Mouse (Mus musculus) intestine, embryonic 16.5 days (tissue): ENCODE data around the gene Myo10. TPM values are rescaled to one million over a fixed set of nuclear protein-coding genes. Genes with fewer than 3 reads are reported as not detected.
"Not testable (repeated sequence)": the region's sequence is repeated elsewhere in the genome, so short reads cannot be mapped to it uniquely, and the experiment has no call there.

Experiments used
- ATAC-seq: fragments of 200-750 bp; cut with Nextera tagmentation; 2 replicates; pipeline ENCODE4 v1.8.0; 2017; ENCODE audit warnings: moderate TSS enrichment, moderate library complexity
- H3K27ac ChIP-seq: fragments of 300-500 bp; sonication (generic); 2 replicates; pipeline ENCODE4 v1.5.1; 2014; ENCODE audit warnings: mild to moderate bottlenecking, low read length
- H3K27me3 ChIP-seq: fragments of 300-500 bp; sonication (generic); replicated peaks from 2 replicates; pipeline ENCODE4 v1.6.1; 2014; ENCODE audit warnings: low read length, control low read depth, mixed read lengths; ENCODE audit not compliant: control insufficient read depth, insufficient read depth
- H3K36me3 ChIP-seq: fragments of 300-500 bp; sonication (generic); 2 replicates; pipeline ENCODE4 v1.6.1; 2014; ENCODE audit warnings: low read length, control low read depth; ENCODE audit not compliant: control insufficient read depth, insufficient read depth
- H3K4me1 ChIP-seq: fragments of 300-500 bp; sonication (generic); 2 replicates; pipeline ENCODE4 v1.6.1; 2014; ENCODE audit warnings: low read length, control low read depth, mixed read lengths; ENCODE audit not compliant: control insufficient read depth, insufficient read depth
- H3K4me2 ChIP-seq: fragments of 300-500 bp; sonication (generic); 2 replicates; pipeline ENCODE4 v1.6.1; 2014; ENCODE audit warnings: low read depth, low read length, control low read depth
- H3K4me3 ChIP-seq: fragments of 300-500 bp; sonication (generic); 2 replicates; pipeline ENCODE4 v1.5.1; 2014; ENCODE audit warnings: mild to moderate bottlenecking, low read length
- H3K9ac ChIP-seq: fragments of 300-500 bp; sonication (generic); 2 replicates; pipeline ENCODE4 v1.6.1; 2014; ENCODE audit warnings: low read depth, low read length
- H3K9me3 ChIP-seq: fragments of 300-500 bp; sonication (generic); 2 replicates; pipeline ENCODE4 v1.6.1; 2016; ENCODE audit warnings: low read length, control low read depth; ENCODE audit not compliant: control insufficient read depth
- WGBS: fragments of 180-500 bp; shearing (Covaris S2); extraction: QIAGEN DNeasy Blood & Tissue Kit; methylation state at CpG from one replicate; pipeline ENCODE4 v1.1.7; 2014; 5-methylcytosine and 5-hydroxymethylcytosine counted together
- polyA plus RNA-seq: library from polyadenylated mRNA; unstranded; fragments of >200 nt; fragmentation: Nextera tagmentation; extraction: Ambion mirVana; gene quantifications from 2 replicates; pipeline ENCODE4 v1.2.1, GENCODE M21; 2015

The Myo10 gene
- polyA plus RNA-seq, 1 experiment from 2014 or later: 17.7 TPM

GRCm38 (mm10) chr15:25706874-25707554, 84.7 kb downstream of the Myo10 start:
- H3K4me1 ChIP-seq: 0 out of 2 replicates have a peak, but pooled peaks cover 6% of the 10 kb centered on the region
- WGBS: 76% methylated on average over 19 of the region's 19 CpGs
- no peaks in the 10 kb centered on the region for H3K9me3 ChIP-seq
- H3K4me2 ChIP-seq: no peak overlapping the region
- no peak overlapping the region for H3K9ac ChIP-seq
- peaks cover 11% of the 10 kb centered on the region; the same call in 1 of the 2 replicates for H3K36me3 ChIP-seq
- no peaks in the 10 kb centered on the region for H3K27me3 ChIP-seq
- no peak overlapping the region for H3K27ac ChIP-seq
- no peak overlapping the region for H3K4me3 ChIP-seq
- no peak for ATAC-seq

- Histone ChIP-seq H3K36me3 (peaks cover 8% of the 10 kb centered on the region; the same call in 1 of the 2 replicates), H3K9me3 (no peaks in the 10 kb centered on the region), H3K4me1 (0 out of 2 replicates have a peak, but pooled peaks cover 6% of the 10 kb centered on the region), H3K4me3 (no peak overlapping the region), H3K4me2 (no peak overlapping the region), H3K27me3 (no peaks in the 10 kb centered on the region), H3K9ac (no peak overlapping the region), H3K27ac (no peak overlapping the region)
- whole genome bisulfite sequencing: 83% methylated on average over 1 of the region's 1 CpGs
- ATAC-seq: no peak
Measured at GRCm38 (mm10) chr15:25707891-25708290, 85.6 kb downstream of the Myo10 start.

- peaks cover 11% of the 10 kb centered on the region; the same call in 1 of the 2 replicates for H3K36me3 ChIP-seq
- H3K4me3 ChIP-seq: no peak overlapping the region
- 89% methylated on average over 10 of the region's 10 CpGs for WGBS
Measured at GRCm38 (mm10) chr15:25710876-25711275, 88.6 kb downstream of the Myo10 start.

GRCm38 (mm10) chr15:25712877-25713276, 90.6 kb downstream of the Myo10 start:
- no peak overlapping the region for H3K4me2 ChIP-seq
- 76% methylated on average over 4 of the region's 4 CpGs for WGBS
- H3K27ac ChIP-seq: no peak overlapping the region
- H3K4me3 ChIP-seq: no peak overlapping the region
- no peak for ATAC-seq
- no peak overlapping the region for H3K9ac ChIP-seq
- H3K27me3 ChIP-seq: no peaks in the 10 kb centered on the region
- H3K9me3 ChIP-seq: no peaks in the 10 kb centered on the region
- H3K4me1 ChIP-seq: peaks cover 14% of the 10 kb centered on the region
- H3K36me3 ChIP-seq: 0 out of 2 replicates have a peak, but pooled peaks cover 4% of the 10 kb centered on the region

More at GRCm38 (mm10) chr15:25710876-25711275, 88.6 kb downstream of the Myo10 start:
- H3K27ac ChIP-seq: no peak overlapping the region
- H3K4me1 ChIP-seq: peaks cover 19% of the 10 kb centered on the region
- H3K9me3 ChIP-seq: no peaks in the 10 kb centered on the region
- H3K9ac ChIP-seq: no peak overlapping the region
- H3K4me2 ChIP-seq: no peak overlapping the region
- no peaks in the 10 kb centered on the region for H3K27me3 ChIP-seq
- ATAC-seq: no peak

- ATAC-seq: no peak
- Histone ChIP-seq H3K27ac (no peak overlapping the region), H3K4me3 (no peak overlapping the region), H3K36me3 (0 out of 2 replicates have a peak, but pooled peaks cover 4% of the 10 kb centered on the region), H3K27me3 (no peaks in the 10 kb centered on the region), H3K9me3 (no peaks in the 10 kb centered on the region), H3K4me2 (no peak overlapping the region), H3K9ac (no peak overlapping the region), H3K4me1 (peaks cover 14% of the 10 kb centered on the region)
- 74% methylated on average over 38 of the region's 38 CpGs for WGBS
Measured at GRCm38 (mm10) chr15:25713587-25714361, 91.4 kb downstream of the Myo10 start.

GRCm38 (mm10) chr15:25715218-25715995, 93.1 kb downstream of the Myo10 start:
- 63% methylated on average over 10 of the region's 10 CpGs for WGBS
- peak; percentile 68 for ATAC-seq
- no peak overlapping the region for H3K9ac ChIP-seq
- no peaks in the 10 kb centered on the region for H3K27me3 ChIP-seq
- 0 out of 2 replicates have a peak, but pooled peaks cover 4% of the 10 kb centered on the region for H3K36me3 ChIP-seq
- H3K4me1 ChIP-seq: peaks cover 14% of the 10 kb centered on the region
- no peaks in the 10 kb centered on the region for H3K9me3 ChIP-seq
- H3K4me2 ChIP-seq: no peak overlapping the region
- H3K4me3 ChIP-seq: no peak overlapping the region
- H3K27ac ChIP-seq: 0 out of 2 replicates have a peak overlapping the region, but pooled peaks have one; percentile 18

- WGBS: 58% methylated on average over 11 of the region's 11 CpGs
- no peak overlapping the region for H3K4me2 ChIP-seq
- no peaks in the 10 kb centered on the region for H3K27me3 ChIP-seq
- peak; percentile 19; the same call in 1 of the 2 replicates for ATAC-seq
- H3K27ac ChIP-seq: no peak overlapping the region
- H3K4me3 ChIP-seq: no peak overlapping the region
- no peak overlapping the region for H3K9ac ChIP-seq
- H3K9me3 ChIP-seq: no peaks in the 10 kb centered on the region
- 0 out of 2 replicates have a peak, but pooled peaks cover 4% of the 10 kb centered on the region for H3K36me3 ChIP-seq
- H3K4me1 ChIP-seq: peaks cover 14% of the 10 kb centered on the region
Measured at GRCm38 (mm10) chr15:25715996-25716395, 93.7 kb downstream of the Myo10 start.

- peaks cover 14% of the 10 kb centered on the region for H3K4me1 ChIP-seq
- no peak overlapping the region for H3K9ac ChIP-seq
- ATAC-seq: 0 out of 2 replicates have a peak, but pooled peaks have one; percentile 11
- H3K9me3 ChIP-seq: no peaks in the 10 kb centered on the region
- 31% methylated on average over 3 of the region's 3 CpGs for WGBS
- no peak overlapping the region for H3K4me2 ChIP-seq
- 0 out of 2 replicates have a peak, but pooled peaks cover 4% of the 10 kb centered on the region for H3K36me3 ChIP-seq
- H3K27me3 ChIP-seq: no peaks in the 10 kb centered on the region
- no peak overlapping the region for H3K27ac ChIP-seq
- H3K4me3 ChIP-seq: no peak overlapping the region
Measured at GRCm38 (mm10) chr15:25717006-25717405, 94.7 kb downstream of the Myo10 start.

- WGBS: 90% methylated on average over 1 of the region's 4 CpGs
- ATAC-seq, H3K36me3 ChIP-seq, H3K9ac ChIP-seq, H3K27ac ChIP-seq, H3K4me2 ChIP-seq, H3K4me3 ChIP-seq, H3K27me3 ChIP-seq, H3K9me3 ChIP-seq: not testable (repeated sequence)
- H3K4me1 ChIP-seq: peaks cover 24% of the 10 kb centered on the region
Measured at GRCm38 (mm10) chr15:25718104-25718503, 95.8 kb downstream of the Myo10 start.
